In genomic region chr3:32188955-32189354, GRCm38 (mm10) we compare ENCODE assay signal across 15 mouse cellular contexts.
DNase-seq lines count a peak whose midpoint lies in the region; ATAC-seq and TF ChIP-seq lines count a peak whose summit lies in the region.
"Had no signal": no experiment of that assay in that cellular context is flagged by ENCODE, and none has a peak within 500 bp of the region (broad histone marks: within the 10 kb centered on the region; RNA-seq: fewer than 3 reads in every experiment).

No protein-coding gene starts in this region.

- H3K9ac ChIP-seq in hindbrain, embryonic 11.5 days (ENCODE audit: low read depth, low read length) = no peak overlapping the region
- no peak overlapping the region for H3K9ac ChIP-seq in hindbrain, embryonic 12.5 days
- no peak overlapping the region for H3K9ac ChIP-seq in neural tube, embryonic 13.5 days
- no peak overlapping the region for H3K9ac ChIP-seq in MEL (ENCODE audit: control insufficient read depth, low read depth, low read length, poor library complexity, severe bottlenecking)
- H3K9ac ChIP-seq in midbrain, postnatal 0 days (replicated peaks; ENCODE audit: low read length, poor library complexity, severe bottlenecking) = no peak overlapping the region
- H3K9ac ChIP-seq: embryonic facial prominence, embryonic 12.5 days; forebrain, embryonic 13.5 days; liver, embryonic 15.5 days; stomach, embryonic 15.5 days had no signal

- no peaks in the 10 kb centered on the region for H3K79me2 ChIP-seq in MEL (ENCODE audit: control insufficient read depth, insufficient read depth, low read length, poor library complexity)

- no peaks in the 10 kb centered on the region for H3K36me3 ChIP-seq in hindbrain, embryonic 11.5 days (ENCODE audit: control insufficient read depth, insufficient read depth, low read length)
- H3K36me3 ChIP-seq in hindbrain, embryonic 12.5 days = no peaks in the 10 kb centered on the region
- no peaks in the 10 kb centered on the region for H3K36me3 ChIP-seq in neural tube, embryonic 13.5 days
- no peaks in the 10 kb centered on the region for H3K36me3 ChIP-seq in MEL (ENCODE audit: control insufficient read depth in 1 of 2, insufficient read depth in 2 of 2, low read length in 2 of 2)
- H3K36me3 ChIP-seq in midbrain, postnatal 0 days (ENCODE audit: insufficient read depth, low read length) = no peaks in the 10 kb centered on the region
- H3K36me3 ChIP-seq: embryonic facial prominence, embryonic 12.5 days; heart, embryonic 10.5 days; liver, embryonic 15.5 days; stomach, embryonic 15.5 days had no signal

- ATAC-seq in hindbrain, embryonic 11.5 days (ENCODE audit: low FRiP score) = peak; percentile 54; the same call in 1 of the 2 replicates
- ATAC-seq in hindbrain, embryonic 12.5 days (ENCODE audit: low FRiP score) = no peak
- no peak for ATAC-seq in neural tube, embryonic 13.5 days (ENCODE audit: low read depth)
- no peak for ATAC-seq in midbrain, postnatal 0 days (ENCODE audit: low FRiP score)

- H3K4me3 ChIP-seq in hindbrain, embryonic 11.5 days (ENCODE audit: low read depth, low read length) = no peak overlapping the region
- H3K4me3 ChIP-seq in hindbrain, embryonic 12.5 days = no peak overlapping the region
- no peak overlapping the region for H3K4me3 ChIP-seq in neural tube, embryonic 13.5 days
- H3K4me3 ChIP-seq in MEL (ENCODE audit: control insufficient read depth in 1 of 2, insufficient read depth in 1 of 2, low read depth in 2 of 2, low read length in 2 of 2) = no peak overlapping the region
- no peak overlapping the region for H3K4me3 ChIP-seq in midbrain, postnatal 0 days (ENCODE audit: low read depth, low read length)
- H3K4me3 ChIP-seq: embryonic facial prominence, embryonic 12.5 days; erythroblast, embryonic 14.5 days; forebrain, embryonic 13.5 days; heart, embryonic 10.5 days; liver, embryonic 15.5 days; stomach, embryonic 15.5 days had no signal

- no peak for TF ChIP-seq POLR2A in MEL (IDR thresholded peaks at IDR 0.05; ENCODE audit: control insufficient read depth in 1 of 2, insufficient read depth in 1 of 2, low read depth in 1 of 2, low read length in 2 of 2, poor library complexity in 1 of 2)

- TF ChIP-seq EP300 in MEL (IDR thresholded peaks at IDR 0.05; ENCODE audit: low read depth in 1 of 2, low read length in 2 of 2) = no peak

- DNase-seq in hindbrain, embryonic 11.5 days (ENCODE audit: low spot score) = no peak
- DNase-seq in neural tube, embryonic 10.5 days (ENCODE audit: extremely low spot score, low spot score) = no peak
- peak; percentile 3 for DNase-seq in MEL (ENCODE audit: low read depth, low spot score)
- peak; percentile 21 for DNase-seq in midbrain, postnatal 0 days (ENCODE audit: low spot score)
- no peak for DNase-seq in cerebellum, adult 11-12 months
- no peak for DNase-seq in adrenal gland, postnatal 14 days

- H3K27ac ChIP-seq in hindbrain, embryonic 11.5 days (ENCODE audit: low read depth, low read length) = no peak overlapping the region
- H3K27ac ChIP-seq in hindbrain, embryonic 12.5 days = no peak overlapping the region
- H3K27ac ChIP-seq in neural tube, embryonic 13.5 days (replicated peaks) = 0 out of 2 replicates have a peak overlapping the region, but pooled peaks have one; percentile 50
- no peak overlapping the region for H3K27ac ChIP-seq in MEL (ENCODE audit: control insufficient read depth, low read depth, low read length)
- H3K27ac ChIP-seq in midbrain, postnatal 0 days (ENCODE audit: low read depth, low read length) = no peak overlapping the region
- H3K27ac ChIP-seq: embryonic facial prominence, embryonic 12.5 days; forebrain, embryonic 13.5 days; heart, embryonic 10.5 days; kidney, postnatal 0 days; liver, embryonic 15.5 days; stomach, embryonic 15.5 days had no signal

- TF ChIP-seq RAD21 in MEL (IDR thresholded peaks at IDR 0.05; ENCODE audit: low read depth, low read length) = no peak

- no peaks in the 10 kb centered on the region for H3K4me1 ChIP-seq in hindbrain, embryonic 11.5 days (replicated peaks; ENCODE audit: control insufficient read depth, insufficient read depth, low read length)
- H3K4me1 ChIP-seq in hindbrain, embryonic 12.5 days = no peaks in the 10 kb centered on the region; the same call in 1 of the 2 replicates
- peaks cover 18% of the 10 kb centered on the region for H3K4me1 ChIP-seq in neural tube, embryonic 13.5 days (replicated peaks)
- no peaks in the 10 kb centered on the region for H3K4me1 ChIP-seq in MEL (ENCODE audit: control insufficient read depth in 1 of 2, insufficient read depth in 2 of 2, low read length in 2 of 2)
- no peaks in the 10 kb centered on the region for H3K4me1 ChIP-seq in midbrain, postnatal 0 days (ENCODE audit: insufficient read depth, low read length)
- H3K4me1 ChIP-seq: embryonic facial prominence, embryonic 12.5 days; forebrain, embryonic 13.5 days; heart, embryonic 10.5 days; liver, embryonic 15.5 days; stomach, embryonic 15.5 days had no signal

- H3K4me2 ChIP-seq in hindbrain, embryonic 11.5 days (replicated peaks; ENCODE audit: low read depth, low read length) = no peak overlapping the region
- no peak overlapping the region for H3K4me2 ChIP-seq in hindbrain, embryonic 12.5 days (replicated peaks)
- no peak overlapping the region for H3K4me2 ChIP-seq in neural tube, embryonic 13.5 days
- H3K4me2 ChIP-seq in midbrain, postnatal 0 days (ENCODE audit: low read depth, low read length, poor library complexity, severe bottlenecking) = no peak overlapping the region
- H3K4me2 ChIP-seq: embryonic facial prominence, embryonic 12.5 days; forebrain, embryonic 13.5 days; liver, embryonic 15.5 days; stomach, embryonic 15.5 days had no signal

- H3K27me3 ChIP-seq in hindbrain, embryonic 11.5 days (ENCODE audit: control insufficient read depth, insufficient read depth, low read length) = no peaks in the 10 kb centered on the region
- no peaks in the 10 kb centered on the region for H3K27me3 ChIP-seq in hindbrain, embryonic 12.5 days
- no peaks in the 10 kb centered on the region for H3K27me3 ChIP-seq in neural tube, embryonic 13.5 days
- no peaks in the 10 kb centered on the region for H3K27me3 ChIP-seq in MEL (ENCODE audit: control insufficient read depth in 1 of 2, insufficient read depth in 2 of 2, low read length in 2 of 2)
- no peaks in the 10 kb centered on the region for H3K27me3 ChIP-seq in midbrain, postnatal 0 days (ENCODE audit: insufficient read depth, low read length)
- H3K27me3 ChIP-seq: embryonic facial prominence, embryonic 12.5 days; forebrain, embryonic 13.5 days; liver, embryonic 15.5 days; stomach, embryonic 15.5 days had no signal

- 96% methylated on average over 2 of the region's 2 CpGs for WGBS in hindbrain, embryonic 11.5 days
- WGBS in hindbrain, embryonic 12.5 days = 93% methylated on average over 2 of the region's 2 CpGs
- WGBS in neural tube, embryonic 13.5 days = 95% methylated on average over 2 of the region's 2 CpGs
- WGBS in midbrain, postnatal 0 days = 87% methylated on average over 2 of the region's 2 CpGs

- H3K9me3 ChIP-seq in hindbrain, embryonic 11.5 days (ENCODE audit: control insufficient read depth, low read length) = no peaks in the 10 kb centered on the region
- H3K9me3 ChIP-seq in hindbrain, embryonic 12.5 days (replicated peaks) = no peaks in the 10 kb centered on the region
- no peaks in the 10 kb centered on the region for H3K9me3 ChIP-seq in neural tube, embryonic 13.5 days
- H3K9me3 ChIP-seq in MEL (replicated peaks; ENCODE audit: insufficient read depth, low read length) = no peaks in the 10 kb centered on the region
- no peaks in the 10 kb centered on the region for H3K9me3 ChIP-seq in midbrain, postnatal 0 days (ENCODE audit: low read length)
- H3K9me3 ChIP-seq: embryonic facial prominence, embryonic 12.5 days; forebrain, embryonic 13.5 days; heart, embryonic 10.5 days; liver, embryonic 15.5 days; stomach, embryonic 15.5 days had no signal

- TF ChIP-seq CTCF in MEL (IDR thresholded peaks at IDR 0.05 in 2 of 3, conservative IDR thresholded peaks at IDR 0.05 in 1 of 3; ENCODE audit: control insufficient read depth in 1 of 3, insufficient read depth in 1 of 3, low read depth in 2 of 3, low read length in 3 of 3, poor library complexity in 1 of 3, severe bottlenecking in 1 of 3) = no peak
- peak; percentile 31 for TF ChIP-seq CTCF in midbrain, postnatal 0 days (IDR thresholded peaks at IDR 0.05)

TF ChIP-seq in MEL, 35 proteins besides CTCF, POLR2A, EP300 and RAD21:
- TF ChIP-seq UBTF (IDR thresholded peaks at IDR 0.05; ENCODE audit: borderline replicate concordance, insufficient read depth, low read depth, low read length) = no peak
- TF ChIP-seq NRF1 (IDR thresholded peaks at IDR 0.05; ENCODE audit: insufficient read depth, low read depth, low read length, poor library complexity, severe bottlenecking) = no peak
- no peak for TF ChIP-seq SMC3 (IDR thresholded peaks at IDR 0.05; ENCODE audit: low read depth, low read length)
- no peak for TF ChIP-seq ZNF384 (IDR thresholded peaks at IDR 0.05; ENCODE audit: low read depth, low read length)
- no peak for TF ChIP-seq ZC3H11A (IDR thresholded peaks at IDR 0.05; ENCODE audit: low read depth, low read length)
- TF ChIP-seq ZKSCAN1 (IDR thresholded peaks at IDR 0.05; ENCODE audit: low read depth, low read length) = no peak
- no peak for TF ChIP-seq TAL1 (IDR thresholded peaks at IDR 0.05; ENCODE audit: low read length)
- TF ChIP-seq MEF2A (IDR thresholded peaks at IDR 0.05; ENCODE audit: extremely low read depth, insufficient replicate concordance, low read depth, low read length, poor library complexity, severe bottlenecking) = no peak
- TF ChIP-seq ELF1 (IDR thresholded peaks at IDR 0.05; ENCODE audit: low read depth, low read length) = no peak
- no peak for TF ChIP-seq ZMIZ1 (IDR thresholded peaks at IDR 0.05; ENCODE audit: low read depth, low read length)
- TF ChIP-seq CHD2 (IDR thresholded peaks at IDR 0.05; ENCODE audit: low read length) = no peak
- no peak for TF ChIP-seq RCOR1 (IDR thresholded peaks at IDR 0.05; ENCODE audit: low read depth, low read length)
- no peak for TF ChIP-seq BHLHE40 (IDR thresholded peaks at IDR 0.05; ENCODE audit: borderline replicate concordance, low read depth, low read length)
- no peak for TF ChIP-seq HCFC1 (IDR thresholded peaks at IDR 0.05; ENCODE audit: low read depth, low read length)

Comparison
In these comparisons a context has a peak if more than half of its experiments do, and no peak if none do; other contexts are left out.
1. DNase-seq: peak in MEL (single experiment) and midbrain, postnatal 0 days (single experiment); none in hindbrain, embryonic 11.5 days (single experiment), neural tube, embryonic 10.5 days (single experiment), cerebellum, adult 11-12 months (single experiment) and adrenal gland, postnatal 14 days (single experiment).